Mouse (Mus musculus) MEL (cell line): ENCODE data around the gene Frmd4b. TPM values are rescaled to one million over a fixed set of nuclear protein-coding genes. Genes with fewer than 3 reads are reported as not detected.

Experiments
- DNase-seq: peaks from one replicate; pipeline ENCODE4 v3.0.0; 2011; ENCODE audit warnings: low read depth, low spot score
- H3K27ac ChIP-seq: 2 replicates; pipeline ENCODE4 v1.5.1; 2012; ENCODE audit warnings: low read depth, mild to moderate bottlenecking, control low read depth, low read length, moderate library complexity; ENCODE audit not compliant: control insufficient read depth
- H3K27me3 ChIP-seq, 2 experiments: fragments of 150-350 bp in 1 of 2; sonication (generic) in 1 of 2; 2 replicates each; pipeline ENCODE4 v1.6.1; 2012; ENCODE audit warnings: low read length in 2 of 2, mild to moderate bottlenecking in 2 of 2, improper control_type of control experiment in 1 of 2, moderate library complexity in 1 of 2; ENCODE audit not compliant: insufficient read depth in 2 of 2, control insufficient read depth in 1 of 2
- H3K36me3 ChIP-seq, 2 experiments: 2 replicates each; pipeline ENCODE4 v1.6.1; 2012 to 2014; ENCODE audit warnings: low read length in 2 of 2, improper control_type of control experiment in 1 of 2, inconsistent platforms in 1 of 2, mild to moderate bottlenecking in 1 of 2; ENCODE audit not compliant: insufficient read depth in 2 of 2, control insufficient read depth in 1 of 2
- H3K4me1 ChIP-seq, 2 experiments: fragments of 150-350 bp in 1 of 2; sonication (generic) in 1 of 2; 2 replicates each; pipeline ENCODE4 v1.6.1; 2012; ENCODE audit warnings: low read length in 2 of 2, improper control_type of control experiment in 1 of 2, mild to moderate bottlenecking in 1 of 2; ENCODE audit not compliant: insufficient read depth in 2 of 2, control insufficient read depth in 1 of 2
- H3K4me3 ChIP-seq, 2 experiments: fragments of 150-350 bp in 1 of 2; sonication (generic) in 1 of 2; 2 replicates each; pipeline ENCODE4 v1.5.1; 2012; ENCODE audit warnings: low read depth in 2 of 2, low read length in 2 of 2, mild to moderate bottlenecking in 2 of 2, moderate library complexity in 2 of 2, control low read depth in 1 of 2, improper control_type of control experiment in 1 of 2; ENCODE audit not compliant: control insufficient read depth in 1 of 2, insufficient read depth in 1 of 2
- H3K79me2 ChIP-seq: 2 replicates; pipeline ENCODE4 v1.6.1; 2012; ENCODE audit warnings: mild to moderate bottlenecking, low read length, moderate library complexity; ENCODE audit not compliant: control insufficient read depth, poor library complexity, insufficient read depth
- H3K9ac ChIP-seq: 2 replicates; pipeline ENCODE4 v1.6.1; 2012; ENCODE audit warnings: low read depth, mild to moderate bottlenecking, control low read depth, low read length, moderate library complexity; ENCODE audit not compliant: control insufficient read depth, poor library complexity, severe bottlenecking
- H3K9me3 ChIP-seq: fragments of 150-350 bp; sonication (generic); replicated peaks from 2 replicates; pipeline ENCODE4 v1.6.1; 2012; ENCODE audit warnings: mild to moderate bottlenecking, low read length, improper control_type of control experiment, moderate library complexity; ENCODE audit not compliant: insufficient read depth
- BHLHE40 ChIP-seq: IDR thresholded peaks from 2 replicates; pipeline ENCODE4 v1.6.1; 2012; ENCODE audit warnings: low read depth, mild to moderate bottlenecking, inconsistent platforms, low read length, improper control_type of control experiment, borderline replicate concordance
- CHD1 ChIP-seq: IDR thresholded peaks from 2 replicates; pipeline ENCODE4 v1.6.1; 2012; ENCODE audit warnings: low read depth, mild to moderate bottlenecking, inconsistent platforms, low read length, improper control_type of control experiment
- CHD2 ChIP-seq: IDR thresholded peaks from 2 replicates; pipeline ENCODE4 v1.6.1; 2011; ENCODE audit warnings: low read length, improper control_type of control experiment
- CTCF ChIP-seq, 3 experiments: IDR thresholded peaks in 2 of 3; conservative IDR thresholded peaks in 1 of 3; 2 replicates each; pipeline ENCODE4 v1.5.1; 2011 to 2012; ENCODE audit warnings: low read length in 3 of 3, low read depth in 2 of 3, mild to moderate bottlenecking in 2 of 3, improper control_type of control experiment in 1 of 3, inconsistent platforms in 1 of 3, mixed read lengths in 1 of 3, moderate library complexity in 1 of 3; ENCODE audit not compliant: control insufficient read depth in 1 of 3, insufficient read depth in 1 of 3, poor library complexity in 1 of 3, severe bottlenecking in 1 of 3
- E2F4 ChIP-seq: IDR thresholded peaks from 2 replicates; pipeline ENCODE4 v1.6.1; 2011; ENCODE audit warnings: low read depth, low read length, improper control_type of control experiment, borderline replicate concordance
- ELF1 ChIP-seq: IDR thresholded peaks from 2 replicates; pipeline ENCODE4 v1.6.1; 2014; ENCODE audit warnings: low read depth, mild to moderate bottlenecking, inconsistent platforms, low read length, improper control_type of control experiment, moderate library complexity
- ETS1 ChIP-seq: IDR thresholded peaks from 2 replicates; pipeline ENCODE4 v1.6.1; 2012; ENCODE audit warnings: low read depth, mild to moderate bottlenecking, inconsistent platforms, low read length, improper control_type of control experiment, moderate library complexity
- GABPA ChIP-seq: IDR thresholded peaks from 2 replicates; pipeline ENCODE4 v1.6.1; 2012; ENCODE audit warnings: low read depth, mild to moderate bottlenecking, inconsistent platforms, low read length, improper control_type of control experiment, moderate library complexity
- GATA1 ChIP-seq: IDR thresholded peaks from 2 replicates; pipeline ENCODE4 v1.6.1; 2011; ENCODE audit warnings: low read depth, low read length, improper control_type of control experiment
- JUND ChIP-seq: IDR thresholded peaks from 2 replicates; pipeline ENCODE4 v1.6.1; 2011; ENCODE audit warnings: low read depth, mild to moderate bottlenecking, improper control_type of control experiment, low read length
- MAX ChIP-seq: IDR thresholded peaks from 2 replicates; pipeline ENCODE4 v1.6.1; 2011; ENCODE audit warnings: low read length, improper control_type of control experiment
- MAZ ChIP-seq: IDR thresholded peaks from 2 replicates; pipeline ENCODE4 v1.6.1; 2012; ENCODE audit warnings: low read depth, mild to moderate bottlenecking, inconsistent platforms, low read length, improper control_type of control experiment
- MYB ChIP-seq: IDR thresholded peaks from 2 replicates; pipeline ENCODE4 v1.6.1; 2011; ENCODE audit warnings: mild to moderate bottlenecking, low read depth, low read length, improper control_type of control experiment
- MYC ChIP-seq: IDR thresholded peaks from 2 replicates; pipeline ENCODE4 v1.6.1; 2011; ENCODE audit warnings: low read depth, mild to moderate bottlenecking, low read length, improper control_type of control experiment, moderate library complexity
- NELFE ChIP-seq: IDR thresholded peaks from 2 replicates; pipeline ENCODE4 v1.6.1; 2011; ENCODE audit warnings: low read depth, low read length, improper control_type of control experiment
- NRF1 ChIP-seq: IDR thresholded peaks from 2 replicates; pipeline ENCODE4 v1.6.1; 2014; ENCODE audit warnings: low read depth, mild to moderate bottlenecking, inconsistent platforms, low read length, improper control_type of control experiment, moderate library complexity; ENCODE audit not compliant: poor library complexity, insufficient read depth, severe bottlenecking
- POLR2A ChIP-seq, 2 experiments: IDR thresholded peaks; 2 replicates each; pipeline ENCODE4 v1.6.1; 2011 to 2012; ENCODE audit warnings: low read length in 2 of 2, mild to moderate bottlenecking in 2 of 2, control low read depth in 1 of 2, improper control_type of control experiment in 1 of 2, low read depth in 1 of 2, moderate library complexity in 1 of 2; ENCODE audit not compliant: control insufficient read depth in 1 of 2, insufficient read depth in 1 of 2, poor library complexity in 1 of 2
- POLR2AphosphoS2 ChIP-seq: IDR thresholded peaks from 2 replicates; pipeline ENCODE4 v1.6.1; 2011; ENCODE audit warnings: low read length, improper control_type of control experiment
- POLR2AphosphoS5 ChIP-seq: IDR thresholded peaks from 2 replicates; pipeline ENCODE4 v1.6.1; 2012; ENCODE audit warnings: low read depth, borderline replicate concordance, mild to moderate bottlenecking, inconsistent platforms, low read length, moderate library complexity, mixed read lengths
- RCOR1 ChIP-seq: IDR thresholded peaks from 2 replicates; pipeline ENCODE4 v1.6.1; 2012; ENCODE audit warnings: low read depth, mild to moderate bottlenecking, inconsistent platforms, low read length, improper control_type of control experiment
- SMC3 ChIP-seq: IDR thresholded peaks from 2 replicates; pipeline ENCODE4 v1.6.1; 2011; ENCODE audit warnings: low read depth, low read length, improper control_type of control experiment
- TBP ChIP-seq: IDR thresholded peaks from 2 replicates; pipeline ENCODE4 v1.8.0; 2011; ENCODE audit warnings: low read depth, low read length, improper control_type of control experiment
- TCF12 ChIP-seq: IDR thresholded peaks from 2 replicates; pipeline ENCODE4 v1.6.1; 2014; ENCODE audit warnings: low read depth, mild to moderate bottlenecking, inconsistent platforms, low read length, improper control_type of control experiment, moderate library complexity
- UBTF ChIP-seq: IDR thresholded peaks from 2 replicates; pipeline ENCODE4 v1.6.1; 2012; ENCODE audit warnings: low read depth, mild to moderate bottlenecking, inconsistent platforms, low read length, improper control_type of control experiment, moderate library complexity, borderline replicate concordance; ENCODE audit not compliant: insufficient read depth
- USF1 ChIP-seq: IDR thresholded peaks from 2 replicates; pipeline ENCODE4 v1.6.1; 2014; ENCODE audit warnings: low read depth, mild to moderate bottlenecking, inconsistent platforms, low read length, improper control_type of control experiment, moderate library complexity
- USF2 ChIP-seq, 2 experiments: IDR thresholded peaks; 2 replicates each; pipeline ENCODE4 v1.6.1; 2011 to 2012; ENCODE audit warnings: improper control_type of control experiment in 2 of 2, low read length in 2 of 2, borderline replicate concordance in 1 of 2, inconsistent platforms in 1 of 2, low read depth in 1 of 2, mild to moderate bottlenecking in 1 of 2; ENCODE audit not compliant: insufficient read depth in 1 of 2
- ZC3H11A ChIP-seq: IDR thresholded peaks from 2 replicates; pipeline ENCODE4 v1.6.1; 2012; ENCODE audit warnings: low read depth, mild to moderate bottlenecking, inconsistent platforms, low read length, improper control_type of control experiment
- ZKSCAN1 ChIP-seq: IDR thresholded peaks from 2 replicates; pipeline ENCODE4 v1.6.1; 2012; ENCODE audit warnings: low read depth, mild to moderate bottlenecking, inconsistent platforms, low read length, improper control_type of control experiment, moderate library complexity
- ZMIZ1 ChIP-seq: IDR thresholded peaks from 2 replicates; pipeline ENCODE4 v1.6.1; 2012; ENCODE audit warnings: low read depth, mild to moderate bottlenecking, inconsistent platforms, low read length, improper control_type of control experiment, moderate library complexity
- ZNF384 ChIP-seq: IDR thresholded peaks from 2 replicates; pipeline ENCODE4 v1.6.1; 2012; ENCODE audit warnings: low read depth, mild to moderate bottlenecking, inconsistent platforms, low read length, improper control_type of control experiment
- polyA plus RNA-seq, 2 experiments: library from polyadenylated mRNA; stranded (reverse) in 1 of 2; unstranded in 1 of 2; fragments of >175 nt in 1 of 2; fragments of >200 nt in 1 of 2; gene quantifications; 2 replicates each; pipeline versions ENCODE4 v1.2.1 to v1.2.4; 2012; ENCODE audit warnings: low replicate concordance in 2 of 2, low read depth in 1 of 2; ENCODE audit not compliant: insufficient read length in 2 of 2, insufficient read depth in 1 of 2, missing spikeins in 1 of 2
- total RNA-seq: library from RNA; depleted of rRNA; stranded (reverse); fragments of 300-350 nt; gene quantifications from 2 replicates; pipeline ENCODE4 v1.2.3, GENCODE M21; 2012

Frmd4b gene
- total and polyA plus RNA-seq, 3 experiments: 0.18 TPM; not detected in 2

DNA sequence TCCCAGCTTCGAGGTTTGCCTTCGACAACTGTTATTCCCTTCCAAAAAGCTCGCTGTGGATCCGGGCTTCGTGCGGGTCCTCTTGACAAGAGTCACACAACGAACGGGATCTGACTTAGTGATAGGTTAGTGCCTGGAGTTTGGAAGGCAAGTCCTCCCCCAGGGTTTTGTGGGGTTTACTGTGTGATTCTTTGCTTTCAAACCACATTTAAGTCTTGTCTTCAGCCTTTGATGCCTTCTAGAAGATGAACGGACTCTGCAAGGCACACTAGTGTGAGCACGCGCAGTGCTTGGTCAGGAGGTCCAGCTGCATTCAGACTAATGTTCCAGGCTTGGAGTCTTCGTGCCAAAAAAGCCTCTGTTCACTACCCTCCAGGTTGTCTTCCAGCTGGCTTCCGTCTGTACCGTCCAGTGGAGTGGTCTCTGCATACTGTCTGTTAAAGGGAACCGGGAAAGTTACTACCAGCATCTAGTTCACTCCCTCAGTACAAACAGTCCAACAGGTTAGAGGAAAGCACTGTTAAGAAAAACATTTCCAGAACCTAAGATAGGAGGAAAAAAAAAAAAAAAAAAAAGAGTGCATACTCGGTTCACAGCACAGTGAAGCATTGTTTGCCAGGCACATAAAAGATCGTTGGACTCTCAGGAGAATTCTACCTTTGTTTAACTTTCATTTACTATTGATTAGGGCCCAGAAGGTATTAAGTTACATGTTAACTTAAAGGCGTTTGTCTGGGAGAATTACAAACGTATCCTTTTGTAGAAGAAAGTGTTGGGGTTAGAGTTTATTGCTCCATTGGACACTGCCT is 329.1 kb downstream of the Frmd4b start:
- Histone ChIP-seq H3K4me3 (no peak overlapping the region), H3K9me3 (no peaks in the 10 kb centered on the region), H3K27ac (no peak overlapping the region), H3K4me1 (no peaks in the 10 kb centered on the region), H3K79me2 (no peaks in the 10 kb centered on the region), H3K27me3 (peaks cover 4% of the 10 kb centered on the region in 2 experiments; a peak in 2 of 4 replicates), H3K9ac (no peak overlapping the region), H3K36me3 (no peaks in the 10 kb centered on the region)
- TF ChIP-seq UBTF (no peak), POLR2A (IDR thresholded peaks at IDR 0.05; ENCODE audit: control insufficient read depth in 1 of 2, insufficient read depth in 1 of 2, low read depth in 1 of 2, low read length in 2 of 2, poor library complexity in 1 of 2) (no peak), POLR2AphosphoS2 (no peak), ETS1 (no peak), USF2 (IDR thresholded peaks at IDR 0.05; ENCODE audit: borderline replicate concordance in 1 of 2, insufficient read depth in 1 of 2, low read depth in 1 of 2, low read length in 2 of 2) (no peak), BHLHE40 (no peak), GABPA (no peak), ZNF384 (no peak), ZC3H11A (no peak), E2F4 (no peak), MAX (no peak), TCF12 (no peak), RCOR1 (no peak), CHD2 (no peak), CHD1 (no peak), TBP (no peak), SMC3 (no peak), NELFE (no peak), ZMIZ1 (no peak)
- DNase-seq: no peak

DNA sequence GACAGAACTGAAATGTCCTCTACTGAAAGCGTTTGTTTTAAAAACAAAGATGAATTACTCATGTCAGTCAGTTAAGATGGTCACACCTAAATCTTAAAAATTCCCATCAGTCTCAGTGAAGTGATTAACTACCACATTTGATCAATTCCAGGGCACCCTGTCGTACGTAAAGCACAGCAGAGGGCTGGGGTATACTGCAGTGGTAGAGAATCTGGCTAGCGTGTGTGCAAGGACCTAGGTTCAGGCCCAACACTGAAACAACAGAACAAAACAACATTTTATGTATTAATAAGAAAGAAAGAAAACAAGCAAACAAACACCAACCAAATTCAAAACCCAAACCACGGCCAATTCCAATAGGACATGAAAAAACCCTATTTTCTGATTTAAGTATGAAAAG is 331.0 kb downstream of the Frmd4b start:
- TF ChIP-seq NRF1 (no peak), CHD1 (no peak), ZMIZ1 (no peak), E2F4 (no peak), ZKSCAN1 (no peak), USF1 (no peak), MYC (no peak), BHLHE40 (no peak), ZC3H11A (no peak), GATA1 (no peak), CTCF (IDR thresholded peaks at IDR 0.05 in 2 of 3, conservative IDR thresholded peaks at IDR 0.05 in 1 of 3; ENCODE audit: control insufficient read depth in 1 of 3, insufficient read depth in 1 of 3, low read depth in 2 of 3, low read length in 3 of 3, poor library complexity in 1 of 3, severe bottlenecking in 1 of 3) (no peak), CHD2 (no peak), MAZ (no peak), RCOR1 (no peak), ELF1 (no peak), JUND (no peak), MAX (no peak), MYB (no peak), NELFE (no peak), POLR2AphosphoS5 (no peak)
- no peak overlapping the region for H3K27ac ChIP-seq
- no peaks in the 10 kb centered on the region for H3K9me3 ChIP-seq
- H3K4me1 ChIP-seq: no peaks in the 10 kb centered on the region
- H3K9ac ChIP-seq: no peak overlapping the region
- H3K27me3 ChIP-seq: peaks cover 4% of the 10 kb centered on the region in 2 experiments; a peak in 2 of 4 replicates
- no peak for DNase-seq
- H3K36me3 ChIP-seq: no peaks in the 10 kb centered on the region
- H3K4me3 ChIP-seq: no peak overlapping the region
- no peaks in the 10 kb centered on the region for H3K79me2 ChIP-seq
